Mouse (Mus musculus) erythroid progenitor cell, adult 5-6 weeks (primary cell): ENCODE data around the gene Tshz2. TPM values are rescaled to one million over a fixed set of nuclear protein-coding genes. Genes with fewer than 3 reads are reported as not detected.
"Not testable (repeated sequence)": the region's sequence is repeated elsewhere in the genome, so short reads cannot be mapped to it uniquely, and the experiment has no call there.

Source experiments
- ATAC-seq: replicated peaks from 2 replicates; pipeline ENCODE4 v1.8.0; 2016; ENCODE audit warnings: moderate number of reproducible peaks, mild to moderate bottlenecking, moderate TSS enrichment, inconsistent platforms; ENCODE audit not compliant: poor library complexity, low FRiP score, severe bottlenecking
- total RNA-seq, 2 experiments: library from RNA; stranded (forward) in 1 of 2; stranded (reverse) in 1 of 2; fragments of 150-400 nt in 1 of 2; fragments of 186-747, 209-891 nt in 1 of 2; gene quantifications; 2 replicates each; pipeline versions ENCODE4 v1.2.3 to v1.2.4; 2015 to 2017; ENCODE audit warnings: low replicate concordance in 2 of 2

The Tshz2 gene
- total RNA-seq, 2 experiments from 2014 or later = not detected

DNA sequence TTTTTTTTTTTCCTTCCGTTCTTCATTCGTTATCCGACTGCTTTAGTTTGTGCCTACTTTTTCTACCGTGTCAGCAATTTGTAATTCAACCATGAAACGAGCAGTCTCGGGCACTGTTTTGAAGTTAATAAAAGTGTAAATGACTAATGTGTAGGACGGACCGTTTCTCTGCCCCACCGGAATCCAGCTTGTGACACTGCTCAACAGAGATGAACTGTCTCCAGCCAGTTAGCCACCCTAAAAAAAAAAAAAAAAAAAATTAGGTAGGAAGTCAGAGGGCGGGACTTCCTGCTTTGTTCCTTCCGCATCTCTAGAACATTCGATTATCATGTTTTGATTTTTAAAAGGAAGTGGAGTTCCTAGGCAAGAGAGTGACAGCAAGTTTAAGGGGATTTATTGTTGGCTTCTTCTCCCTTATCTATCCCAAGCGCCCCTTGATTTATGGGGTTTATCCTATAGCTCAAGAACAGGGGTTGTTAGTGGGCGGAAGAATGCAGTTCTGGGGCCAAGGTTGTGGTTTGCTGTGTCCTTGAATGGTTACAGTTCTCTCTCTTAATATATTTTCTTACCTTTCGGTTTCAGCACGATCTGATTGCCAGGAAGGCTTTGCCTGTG is 116.6 kb downstream of the Tshz2 start:
- ATAC-seq = no peak

- ATAC-seq = no peak
Observed at GRCm38 (mm10) chr2:169750574-169751491, 118.0 kb downstream of the Tshz2 start.

GRCm38 (mm10) chr2:169752126-169752525 is 119.3 kb downstream of the Tshz2 start:
- ATAC-seq = no peak

DNA sequence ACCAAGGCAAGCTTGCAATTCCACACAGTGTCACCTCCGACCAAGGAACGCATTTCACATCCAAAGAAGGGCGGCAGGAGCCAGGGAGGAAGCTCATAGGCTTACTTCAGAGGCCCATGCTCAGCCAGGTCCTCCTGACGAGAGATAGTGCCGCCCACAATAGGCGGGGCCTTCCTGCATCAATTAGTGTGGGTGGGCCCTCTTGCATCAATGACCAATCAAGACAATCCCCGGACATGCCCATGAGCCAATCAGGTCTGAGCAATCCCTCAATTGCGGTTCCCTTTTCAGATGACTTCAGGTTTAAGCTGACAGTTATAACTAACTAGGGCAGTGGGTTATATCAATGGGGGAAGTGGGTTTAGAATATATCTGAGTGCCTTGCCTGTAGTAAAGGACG is 120.6 kb downstream of the Tshz2 start:
- ATAC-seq = no peak

DNA sequence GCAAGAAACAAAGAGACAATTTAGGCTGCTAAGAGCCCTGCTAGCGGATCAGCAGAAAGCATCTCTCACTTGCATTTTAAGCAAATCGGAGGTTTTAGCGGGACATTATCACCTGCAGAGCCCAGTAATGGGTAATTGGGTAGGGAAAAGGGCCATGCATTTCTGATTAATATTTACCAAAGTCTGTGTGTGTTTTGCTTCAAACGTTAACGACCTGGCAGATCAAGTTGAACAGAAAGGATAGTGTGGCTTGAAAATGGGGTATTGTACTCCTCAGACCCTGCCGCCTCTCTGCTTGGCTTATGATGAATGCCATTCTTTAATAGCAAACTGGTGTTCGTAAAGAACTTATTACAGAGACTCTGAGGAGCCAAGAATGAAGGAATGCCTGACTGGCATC is 122.3 kb downstream of the Tshz2 start:
- ATAC-seq = no peak

DNA sequence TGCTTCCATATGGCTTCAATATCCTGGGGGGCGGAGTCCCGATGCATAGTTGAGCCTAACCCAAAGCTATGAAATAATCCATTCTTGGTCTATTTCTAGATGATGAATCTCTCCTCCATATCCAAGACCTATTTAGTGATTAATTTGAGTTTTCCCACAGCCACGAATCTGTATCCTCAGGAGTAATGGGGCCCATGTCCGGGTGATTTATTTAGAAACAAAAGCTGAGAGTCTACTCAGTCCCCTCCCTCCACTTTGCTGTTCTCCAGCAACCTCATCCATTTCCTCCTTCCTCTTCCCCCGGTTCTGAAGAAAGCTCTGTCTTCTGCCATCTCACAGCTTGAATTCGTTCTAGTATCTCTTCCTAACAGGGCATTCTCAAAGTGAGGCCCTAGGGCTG is 125.3 kb downstream of the Tshz2 start:
- no peak for ATAC-seq

GRCm38 (mm10) chr2:169760117-169760516 is 127.3 kb downstream of the Tshz2 start:
- no peak for ATAC-seq

DNA sequence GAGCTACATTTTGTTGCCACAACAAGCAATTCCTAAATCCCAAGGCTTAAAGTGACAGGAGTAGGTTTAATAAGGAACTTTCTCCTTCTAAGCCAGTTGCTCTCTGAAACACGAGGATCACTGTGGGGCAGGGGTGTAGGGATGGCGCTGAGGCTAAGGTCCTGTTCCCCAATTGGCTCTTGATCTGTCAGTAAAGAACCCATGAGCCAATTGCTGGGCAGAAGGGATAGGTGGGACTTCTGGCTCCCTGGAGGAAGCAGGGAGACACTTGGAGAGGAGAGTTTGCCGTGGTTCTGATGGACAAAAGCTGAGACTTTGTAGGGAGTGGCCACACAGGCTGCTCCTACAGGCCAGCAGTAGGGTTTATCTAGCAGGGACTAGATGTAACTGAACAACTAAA is 128.9 kb downstream of the Tshz2 start:
- ATAC-seq = no peak

DNA sequence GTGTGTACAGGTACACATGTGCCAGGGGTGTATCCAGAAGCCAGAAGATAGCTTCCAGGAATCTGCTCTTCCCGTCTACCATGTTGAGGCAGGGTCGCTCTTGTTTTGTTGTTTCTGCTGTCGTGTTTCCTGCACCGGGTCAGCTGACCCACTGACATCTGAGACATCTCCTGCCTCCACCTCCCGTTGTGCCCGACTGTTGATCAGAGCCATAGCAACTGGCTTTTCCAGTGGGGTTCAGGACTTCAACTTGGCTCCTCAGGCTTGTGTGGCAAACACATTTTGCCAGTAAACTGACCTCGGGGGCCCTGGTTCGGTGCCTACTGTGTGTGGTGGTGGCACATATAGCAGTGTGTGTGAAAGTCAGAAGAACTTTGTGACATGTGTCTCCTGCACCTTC is 129.5 kb downstream of the Tshz2 start:
- ATAC-seq = no peak

- no peak for ATAC-seq
Observed at GRCm38 (mm10) chr2:169763716-169764115, 130.9 kb downstream of the Tshz2 start.

- no peak for ATAC-seq
Observed at GRCm38 (mm10) chr2:169766247-169766646, 133.4 kb downstream of the Tshz2 start.

- no peak for ATAC-seq
Observed at GRCm38 (mm10) chr2:169767281-169767680, 134.5 kb downstream of the Tshz2 start.

DNA sequence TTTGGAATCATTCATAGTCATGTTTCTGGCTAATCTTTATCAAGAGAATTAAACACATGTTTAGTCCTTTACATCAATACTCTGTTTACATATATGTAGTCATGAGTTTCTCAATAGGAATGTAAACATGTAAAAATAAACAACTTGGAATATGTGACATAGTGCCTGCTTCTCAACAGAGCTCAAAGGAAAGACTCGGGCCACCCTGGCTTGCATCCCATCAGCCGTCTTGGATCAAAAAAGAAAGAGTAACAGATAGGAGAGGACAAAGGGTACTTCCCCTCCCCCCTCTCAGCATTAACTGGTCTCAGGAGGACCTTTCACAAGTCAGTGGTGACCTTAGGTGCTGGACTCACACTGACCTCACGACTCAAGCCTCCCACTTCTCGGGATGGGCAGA is 142.3 kb downstream of the Tshz2 start:
- no peak for ATAC-seq

DNA sequence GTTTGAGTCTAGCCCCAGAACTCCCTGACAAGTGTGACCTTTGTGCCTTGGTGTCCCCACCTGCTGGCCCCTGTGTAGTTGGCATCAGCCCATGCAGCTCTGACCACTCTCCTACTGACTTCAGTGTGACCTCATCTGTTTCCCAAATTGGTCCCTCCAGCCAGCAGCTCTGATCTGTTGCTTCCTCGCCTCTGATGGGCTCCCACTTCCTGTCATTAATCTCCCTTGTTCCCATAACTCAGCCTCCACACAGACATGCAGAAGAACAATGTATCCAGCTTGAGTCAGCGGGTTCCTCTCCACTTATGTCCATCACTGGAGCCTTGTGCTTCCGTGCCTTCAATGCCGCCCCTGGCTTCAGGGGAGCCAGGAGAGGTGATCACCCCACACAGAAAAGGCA is 144.4 kb downstream of the Tshz2 start:
- no peak for ATAC-seq

- no peak for ATAC-seq
Observed at GRCm38 (mm10) chr2:169777764-169778163, 145.0 kb downstream of the Tshz2 start.

DNA sequence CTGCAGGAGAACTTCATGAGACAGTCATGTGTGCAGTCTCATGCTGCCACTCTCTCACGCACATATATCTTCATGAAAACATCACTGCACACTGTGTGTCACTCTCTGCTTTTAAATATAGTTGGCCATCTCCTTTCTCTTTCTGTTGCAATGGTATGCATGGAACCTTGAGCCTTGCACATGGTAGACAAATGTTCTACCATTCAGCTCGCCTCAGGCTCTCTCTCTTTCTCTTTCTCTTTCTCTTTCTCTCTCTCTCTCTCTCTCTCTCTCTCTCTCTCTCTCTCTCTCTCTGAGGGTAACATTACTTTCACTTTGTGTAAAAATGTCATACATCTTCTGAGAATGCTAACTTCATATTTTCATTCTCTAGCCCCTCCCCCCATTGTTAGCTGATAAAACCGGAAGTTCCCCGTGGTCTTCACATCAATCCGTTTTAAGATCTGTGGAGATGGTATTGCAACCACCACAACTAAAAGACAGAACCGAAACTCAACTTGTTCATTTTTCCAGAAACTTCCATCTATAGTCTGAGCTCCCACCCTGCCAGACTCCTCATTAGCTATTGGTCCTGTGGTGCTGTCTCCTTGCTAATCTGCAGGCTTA is 146.0 kb downstream of the Tshz2 start:
- no peak for ATAC-seq

- ATAC-seq = not testable (repeated sequence)
Observed at GRCm38 (mm10) chr2:169781671-169782070, 148.9 kb downstream of the Tshz2 start.

DNA sequence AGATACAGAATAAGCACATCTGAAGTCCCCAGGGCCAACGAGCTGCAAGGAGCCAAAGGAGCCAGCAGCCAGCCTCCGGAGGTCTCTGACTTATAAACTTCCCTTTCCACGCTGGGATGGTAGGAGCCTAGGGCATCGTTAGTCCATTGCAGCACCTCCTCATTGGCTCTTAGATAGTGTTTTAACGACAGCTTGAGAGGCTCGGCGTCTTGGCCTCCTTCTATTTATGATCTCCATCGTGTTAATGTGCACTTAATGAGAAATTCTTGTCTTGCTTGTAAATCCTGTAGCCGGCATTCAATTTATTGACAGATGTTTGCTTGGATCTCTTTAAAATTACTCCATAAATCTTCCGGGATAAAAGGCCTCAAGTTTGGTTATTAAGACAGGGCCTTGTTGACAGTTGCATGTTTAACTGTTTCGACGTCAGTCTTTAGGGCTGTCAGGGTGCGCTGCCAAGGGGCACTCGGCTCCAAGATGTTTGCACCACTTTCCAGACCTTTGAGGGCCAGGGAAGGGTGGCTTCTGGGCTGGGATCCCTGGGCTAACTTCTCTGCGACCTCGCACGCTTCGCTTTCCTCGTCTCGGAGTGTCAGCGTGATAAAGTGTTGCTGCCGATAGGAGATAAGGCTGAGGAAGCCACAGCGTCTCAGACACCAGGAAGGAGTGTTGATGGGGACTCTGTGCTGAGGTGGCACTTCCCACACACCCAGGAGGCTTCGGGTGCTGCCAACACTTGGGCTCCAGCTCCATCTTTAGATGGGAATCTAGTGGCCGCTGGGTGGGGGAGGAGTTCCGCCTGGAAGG is 150.3 kb downstream of the Tshz2 start:
- ATAC-seq = no peak

DNA sequence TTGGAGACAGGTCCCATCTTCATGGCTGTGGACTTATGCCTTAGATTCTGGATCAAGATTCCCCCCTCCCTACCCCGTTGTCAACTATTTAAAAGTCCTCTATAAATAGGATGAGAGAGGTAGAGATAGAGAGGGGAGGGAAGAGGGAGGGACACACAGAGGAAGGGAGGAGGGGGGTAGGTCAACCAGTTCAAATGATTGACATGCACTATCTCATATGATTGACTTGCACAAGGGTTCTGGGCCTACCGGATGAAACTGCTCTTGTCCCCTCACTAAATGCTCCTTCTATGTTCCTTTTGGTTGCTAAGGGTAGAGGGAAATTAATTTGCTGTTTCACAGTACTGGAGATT is 150.8 kb downstream of the Tshz2 start:
- no peak for ATAC-seq

- no peak for ATAC-seq
Observed at GRCm38 (mm10) chr2:169787381-169787780, 154.6 kb downstream of the Tshz2 start.
